Mouse (Mus musculus): ENCODE data around the gene Limk2. TPM values are rescaled to one million over a fixed set of nuclear protein-coding genes. Genes with fewer than 3 reads are reported as not detected.
A peak's percentile ranks its signal among the peaks of the same experiment; 100 is the strongest.

Limk2 gene
- total RNA-seq (2014; fragmentation: Nextera tagmentation), result 23.6 and 24.4 TPM in 2 replicates
- 15.8 and 24.5 TPM in 2 replicates for total RNA-seq (2017)

DNA sequence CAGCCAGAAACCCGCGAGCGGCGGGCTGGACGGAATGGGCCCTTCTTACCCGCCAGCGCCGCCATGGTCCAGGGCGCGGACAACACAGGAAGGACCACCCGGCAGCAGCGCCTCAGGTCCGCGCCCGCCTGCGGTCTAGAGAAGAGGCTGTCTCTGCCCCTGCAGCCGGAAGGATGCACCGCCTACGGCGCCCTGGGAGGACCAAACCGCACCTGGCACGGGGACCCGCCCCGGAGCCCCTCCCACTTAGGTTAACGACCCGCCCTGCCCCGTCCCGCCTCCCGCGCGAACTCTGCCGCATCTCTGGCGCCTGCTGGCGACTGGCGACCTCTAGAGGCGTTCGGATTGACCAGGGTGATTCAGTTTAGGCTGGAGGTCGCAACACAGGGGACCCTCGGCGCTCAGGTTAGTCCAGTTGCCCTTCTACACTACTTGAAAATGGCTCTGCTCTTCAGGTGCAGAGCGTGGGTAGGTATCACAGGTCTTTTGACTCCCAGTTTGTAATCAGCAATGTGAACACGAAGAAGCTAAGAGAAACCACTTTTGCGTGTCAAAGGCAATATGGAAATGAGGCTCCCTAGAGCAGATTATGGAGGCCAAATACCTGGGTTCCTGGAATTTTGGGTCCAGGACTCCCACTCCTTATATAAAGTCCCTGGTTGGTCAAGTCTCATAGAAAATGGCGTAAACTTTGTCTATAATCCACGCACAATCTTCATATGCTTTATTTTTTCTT, at the start of gene Limk2:
Limk2 (minus strand) TSS at position 193 of the 736 bp plus-strand sequence.
- peak; percentile 96 for ATAC-seq (replicated peaks; ENCODE audit: low FRiP score, low TSS enrichment, poor library complexity, severe bottlenecking)

DNA sequence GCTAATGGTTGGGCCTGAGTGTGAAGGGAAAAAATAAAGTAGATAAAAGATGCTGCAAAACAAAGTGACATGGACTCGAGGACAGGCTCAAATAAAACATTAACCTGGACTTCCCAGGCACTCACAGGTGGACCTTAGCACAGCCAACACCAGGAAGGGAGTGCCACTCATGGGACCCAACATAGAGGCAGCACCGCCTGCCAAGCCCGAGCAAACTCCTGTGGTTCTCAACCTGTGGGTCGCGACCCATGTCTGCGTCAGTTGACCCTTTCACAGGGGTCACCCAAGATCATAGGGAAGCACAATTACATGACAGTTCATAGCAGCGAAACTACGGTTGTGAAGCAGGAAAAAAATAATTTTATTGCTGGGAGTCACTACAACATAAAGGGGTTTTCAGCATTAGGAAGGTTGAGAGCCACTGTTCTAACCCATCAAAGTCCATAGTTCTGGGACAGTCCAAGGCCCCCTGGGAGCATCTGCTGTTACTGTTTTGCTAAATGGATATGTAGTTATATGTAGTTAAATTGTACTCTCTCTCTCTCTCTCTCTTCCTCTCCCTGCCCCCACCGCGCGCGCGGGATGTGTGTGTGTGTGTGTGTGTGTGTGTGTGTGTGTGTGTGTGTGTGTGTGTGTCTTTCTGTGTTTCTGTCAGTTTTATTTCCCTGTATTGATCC, 49.6 kb upstream of the Limk2 start:
- no peak for ATAC-seq (replicated peaks; ENCODE audit: low FRiP score, low TSS enrichment, poor library complexity, severe bottlenecking)

DNA sequence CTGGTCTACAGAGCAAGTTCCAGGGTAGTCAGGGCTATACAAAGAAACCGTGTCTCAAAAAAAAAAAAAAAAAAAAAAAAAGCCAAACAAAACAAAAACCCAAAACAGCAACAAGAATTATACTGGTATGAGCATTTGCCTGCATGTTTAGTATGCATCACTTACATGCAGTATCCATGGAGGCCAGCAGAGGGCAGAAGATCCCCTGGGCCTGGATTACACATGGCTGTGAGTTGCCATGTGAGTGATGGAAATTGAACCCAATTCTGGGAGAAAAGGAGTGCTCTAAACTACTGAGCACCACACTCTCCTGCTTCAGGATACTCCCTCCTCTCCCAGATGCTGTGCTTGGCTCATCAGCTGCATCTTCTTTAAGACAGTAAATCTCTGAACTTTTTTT, 47.4 kb upstream of the Limk2 start:
- ATAC-seq (replicated peaks; ENCODE audit: low FRiP score, low TSS enrichment, poor library complexity, severe bottlenecking), result 0 out of 2 replicates have a peak, but pooled peaks have one; percentile 39

DNA sequence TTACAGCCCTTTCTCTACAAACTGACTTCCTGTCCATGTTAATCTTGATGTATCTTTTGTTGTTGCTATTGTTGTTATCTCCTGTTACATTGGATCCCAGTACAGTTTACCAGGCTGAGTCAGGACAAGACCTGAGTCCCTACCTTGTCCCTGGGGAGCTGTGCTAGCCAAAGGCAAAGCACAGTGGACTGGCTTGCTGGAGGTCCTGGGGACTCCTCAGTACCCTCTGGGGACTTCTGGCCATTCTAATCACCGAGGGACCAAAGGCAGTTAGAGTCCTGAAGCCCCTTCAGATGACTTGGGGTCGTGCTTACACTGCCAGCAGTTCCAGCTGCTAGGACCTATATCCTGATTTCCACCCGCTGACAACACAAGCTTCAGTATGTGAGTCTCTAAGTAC, 45.5 kb upstream of the Limk2 start:
- ATAC-seq (replicated peaks; ENCODE audit: low FRiP score, low TSS enrichment, poor library complexity, severe bottlenecking), result no peak

DNA sequence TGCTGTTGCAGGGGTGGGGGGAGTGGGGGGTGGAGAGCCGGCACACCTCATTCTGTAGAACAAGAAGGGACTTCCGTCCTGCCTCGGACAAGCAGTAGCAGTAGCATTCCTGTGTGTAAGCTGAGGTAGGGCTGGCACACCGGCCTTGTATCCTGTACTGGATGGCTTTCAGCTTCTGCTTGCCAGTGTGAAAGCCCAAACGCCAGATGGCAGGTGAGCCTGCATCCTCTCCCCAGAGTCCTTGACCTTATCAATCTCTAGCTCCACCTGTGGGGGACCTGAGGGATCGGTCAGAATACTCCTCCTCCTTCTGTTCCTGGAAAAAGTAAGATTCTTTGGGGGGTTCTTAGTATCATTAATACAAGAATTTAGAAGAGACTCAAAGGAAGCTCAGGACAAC, 44.5 kb upstream of the Limk2 start:
- ATAC-seq (replicated peaks; ENCODE audit: low FRiP score, low TSS enrichment, poor library complexity, severe bottlenecking), result no peak

DNA sequence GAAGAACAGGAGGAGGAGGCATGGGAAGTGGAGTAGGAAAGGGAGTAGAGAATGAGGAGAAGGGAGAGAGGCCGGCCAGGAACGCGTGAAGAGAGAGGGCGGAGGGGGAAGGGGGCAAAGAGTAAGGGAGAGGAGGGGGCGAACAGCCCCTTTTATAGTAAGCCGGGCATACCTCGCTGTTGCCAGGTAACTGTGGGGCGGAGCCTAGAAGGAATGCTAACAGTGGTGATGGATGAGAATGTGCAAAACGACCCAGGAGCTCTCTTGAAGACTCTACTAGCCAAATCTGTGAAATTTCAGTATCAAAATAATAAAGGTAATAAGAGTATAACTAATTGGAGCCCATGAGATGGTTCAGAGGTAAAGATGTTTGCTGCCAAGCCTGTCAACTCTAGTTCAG, 43.8 kb upstream of the Limk2 start:
- no peak for ATAC-seq (replicated peaks; ENCODE audit: low FRiP score, low TSS enrichment, poor library complexity, severe bottlenecking)

DNA sequence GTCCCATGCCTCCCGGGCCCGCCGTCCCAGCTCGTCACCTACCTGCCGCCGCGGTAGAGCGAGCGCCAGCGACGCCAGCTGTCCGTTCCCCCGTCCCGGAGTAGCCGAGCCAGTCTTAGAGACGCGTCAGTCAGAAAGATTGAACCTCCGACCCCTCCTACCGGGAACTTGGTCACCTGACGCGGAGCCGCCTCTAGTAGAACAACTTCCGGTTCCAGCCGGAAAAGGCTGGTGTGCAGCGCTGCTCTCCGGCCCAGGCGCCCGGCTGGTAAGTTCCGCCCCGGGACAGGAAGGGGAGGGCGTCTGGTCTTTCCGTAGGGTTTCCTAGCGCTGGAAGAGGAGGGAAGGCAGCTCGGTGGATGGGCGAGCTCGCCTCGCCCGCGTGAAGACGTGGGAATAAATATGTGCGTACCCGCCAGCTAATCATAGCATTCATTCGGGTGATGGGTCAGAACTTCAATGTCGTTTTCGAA, 43.2 kb upstream of the Limk2 start, which contains the start of gene Rnf185:
Rnf185 (minus strand) TSS at position 197 of the 473 bp plus-strand sequence.
- ATAC-seq (replicated peaks; ENCODE audit: low FRiP score, low TSS enrichment, poor library complexity, severe bottlenecking), result peak; percentile 97

DNA sequence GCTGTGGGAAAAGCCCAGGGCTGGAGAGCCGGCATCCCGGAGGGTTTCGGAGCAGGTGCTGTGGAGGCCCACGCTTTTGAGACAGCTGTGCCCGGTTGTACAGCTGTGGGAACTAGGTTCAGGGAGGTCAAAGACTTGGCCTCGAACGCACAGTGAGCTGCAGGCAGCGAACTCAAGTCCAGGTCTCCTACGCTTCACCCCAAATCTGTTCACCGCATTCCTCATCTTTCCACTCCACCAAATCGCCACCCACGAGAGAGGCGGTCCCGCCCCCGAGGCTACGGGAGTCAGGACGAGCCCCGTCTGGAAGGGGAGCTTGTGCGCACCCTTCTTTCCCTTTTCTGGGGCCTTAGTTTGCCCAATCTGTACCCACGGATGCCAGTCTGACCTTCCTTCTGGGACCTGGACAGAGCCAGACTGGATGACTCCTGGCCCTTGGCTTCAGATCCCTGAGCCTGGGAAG, 42.7 kb upstream of the Limk2 start:
- ATAC-seq (replicated peaks; ENCODE audit: low FRiP score, low TSS enrichment, poor library complexity, severe bottlenecking), result peak; percentile 39

DNA sequence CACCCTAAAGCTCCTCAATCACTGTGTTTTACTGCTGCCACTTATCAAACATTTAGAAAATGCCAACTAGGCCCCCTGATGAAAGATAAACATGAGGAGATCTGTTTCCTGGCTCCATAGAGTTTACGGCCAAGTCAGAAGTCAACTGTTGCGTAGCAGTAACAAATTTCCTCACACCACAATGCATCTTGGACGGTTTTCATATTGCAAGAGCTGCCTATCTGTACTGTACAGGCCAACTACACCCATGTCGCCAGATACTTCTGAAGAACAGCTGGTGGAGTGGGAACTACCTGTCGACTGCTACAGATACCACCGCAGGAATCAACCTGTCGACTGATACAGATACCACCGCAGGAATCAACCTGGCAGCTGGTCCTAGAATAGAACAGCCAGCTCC, 35.9 kb upstream of the Limk2 start:
- peak; percentile 92 for ATAC-seq (replicated peaks; ENCODE audit: low FRiP score, low TSS enrichment, poor library complexity, severe bottlenecking)

DNA sequence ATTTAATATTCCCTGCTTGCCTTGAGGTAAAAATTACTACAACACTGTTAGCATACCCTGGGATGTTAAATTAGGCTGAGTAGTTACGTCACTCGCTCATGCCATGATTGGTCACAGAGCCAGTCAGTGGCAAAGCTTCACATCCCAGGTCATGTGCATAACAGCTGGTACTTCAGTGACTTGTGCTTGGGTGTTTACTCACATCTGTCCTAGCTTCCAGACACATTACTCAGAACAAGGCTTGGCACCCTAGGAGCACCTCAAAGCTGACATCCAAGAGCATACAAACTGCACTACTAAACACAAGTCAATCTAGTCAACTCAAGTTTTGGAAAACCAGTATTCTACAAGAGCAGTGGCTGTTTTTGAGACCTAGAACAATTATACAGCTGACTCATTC, 34.1 kb upstream of the Limk2 start:
- ATAC-seq (replicated peaks; ENCODE audit: low FRiP score, low TSS enrichment, poor library complexity, severe bottlenecking), result no peak

DNA sequence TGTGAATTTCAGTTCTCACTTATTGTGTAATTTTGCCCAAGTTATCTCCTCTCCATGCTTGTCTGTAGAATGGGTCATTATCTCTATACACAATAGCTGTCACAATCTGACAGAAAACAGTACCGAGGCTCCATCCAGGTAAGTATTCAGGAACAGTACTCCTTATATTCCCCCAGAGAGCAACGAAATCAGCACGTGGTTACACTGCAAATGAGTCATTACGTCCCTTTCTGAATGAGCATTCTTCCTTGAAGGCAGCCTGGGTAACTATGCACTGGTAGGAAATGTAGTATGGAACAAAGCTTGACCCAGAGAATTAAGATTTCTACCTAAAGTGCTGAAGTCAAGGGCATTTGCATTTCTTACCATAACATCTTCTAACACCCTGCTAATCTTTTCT, 33.7 kb upstream of the Limk2 start:
- ATAC-seq (replicated peaks; ENCODE audit: low FRiP score, low TSS enrichment, poor library complexity, severe bottlenecking), result no peak

DNA sequence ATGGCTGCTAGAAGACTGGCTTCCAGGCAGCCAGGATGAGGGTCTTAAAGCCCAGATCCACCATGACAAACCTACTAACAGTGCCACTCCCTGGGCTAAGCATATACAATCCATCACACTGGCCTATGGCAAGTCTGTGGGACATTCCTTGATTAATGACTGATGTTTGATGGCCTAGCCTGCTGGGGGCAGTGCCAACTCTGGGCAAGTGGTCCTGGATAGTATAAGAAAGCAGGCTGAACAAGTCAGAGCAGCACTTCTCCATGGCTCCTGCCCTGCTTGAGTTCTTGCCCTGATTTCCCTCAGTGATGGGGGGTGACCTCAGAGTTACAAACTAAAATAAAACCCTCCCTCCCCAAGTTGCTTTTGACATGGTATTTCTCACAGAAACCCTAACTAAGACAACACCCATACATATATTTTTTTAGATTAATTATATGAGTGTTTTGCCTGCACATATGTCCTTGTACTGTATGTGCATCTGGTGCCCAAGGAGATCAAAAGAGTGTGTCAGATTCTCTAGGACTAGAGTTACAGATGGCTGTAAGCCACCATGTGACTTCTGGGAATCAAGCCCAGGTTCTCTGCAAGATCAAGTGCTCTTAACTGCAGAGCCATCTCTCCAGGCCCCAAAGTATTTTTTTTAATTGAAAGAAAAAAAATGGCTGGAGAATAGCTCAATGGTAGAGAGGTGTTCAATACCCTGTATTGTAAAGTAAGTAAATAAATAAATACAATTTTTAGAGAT, 32.9 kb upstream of the Limk2 start:
- no peak for ATAC-seq (replicated peaks; ENCODE audit: low FRiP score, low TSS enrichment, poor library complexity, severe bottlenecking)

DNA sequence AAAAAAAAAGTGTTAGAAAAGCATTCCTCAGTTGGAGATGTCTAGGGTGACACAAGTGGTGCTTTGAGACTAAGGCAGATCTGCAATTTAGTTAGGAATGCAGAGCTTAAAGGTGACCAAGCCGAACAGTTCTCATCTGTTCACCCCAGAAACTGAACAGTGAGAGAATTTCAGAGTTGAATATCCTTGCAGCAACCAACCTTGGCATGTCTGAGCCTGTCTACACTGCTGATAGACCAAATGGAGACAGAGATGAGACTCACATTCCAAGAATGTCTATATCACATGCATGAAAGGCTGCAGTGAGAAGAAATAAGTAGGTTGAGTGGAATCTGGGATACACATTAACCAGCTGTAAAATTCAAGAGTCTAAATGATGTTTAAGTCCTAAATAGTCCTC, 28.6 kb upstream of the Limk2 start:
- no peak for ATAC-seq (replicated peaks; ENCODE audit: low FRiP score, low TSS enrichment, poor library complexity, severe bottlenecking)

DNA sequence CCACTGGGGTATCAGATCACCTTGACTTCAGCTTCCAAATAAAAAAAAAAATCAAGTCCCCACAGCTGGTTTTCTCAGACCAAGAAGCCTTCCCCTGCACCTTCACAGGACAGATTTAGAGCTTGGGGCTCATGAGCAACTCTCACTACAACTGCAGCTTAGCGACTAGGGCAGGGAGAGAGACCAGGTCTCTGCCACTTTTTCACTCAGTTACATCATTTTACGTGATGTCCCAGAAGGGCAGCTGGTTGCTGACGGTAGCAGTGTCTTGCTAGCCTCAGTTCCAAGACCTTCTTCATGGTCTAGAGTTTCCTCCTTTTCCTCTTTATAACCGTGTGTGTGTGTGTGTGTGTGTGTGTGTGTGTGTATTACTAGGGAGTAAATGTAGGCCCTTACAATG, 24.8 kb upstream of the Limk2 start:
- no peak for ATAC-seq (replicated peaks; ENCODE audit: low FRiP score, low TSS enrichment, poor library complexity, severe bottlenecking)

DNA sequence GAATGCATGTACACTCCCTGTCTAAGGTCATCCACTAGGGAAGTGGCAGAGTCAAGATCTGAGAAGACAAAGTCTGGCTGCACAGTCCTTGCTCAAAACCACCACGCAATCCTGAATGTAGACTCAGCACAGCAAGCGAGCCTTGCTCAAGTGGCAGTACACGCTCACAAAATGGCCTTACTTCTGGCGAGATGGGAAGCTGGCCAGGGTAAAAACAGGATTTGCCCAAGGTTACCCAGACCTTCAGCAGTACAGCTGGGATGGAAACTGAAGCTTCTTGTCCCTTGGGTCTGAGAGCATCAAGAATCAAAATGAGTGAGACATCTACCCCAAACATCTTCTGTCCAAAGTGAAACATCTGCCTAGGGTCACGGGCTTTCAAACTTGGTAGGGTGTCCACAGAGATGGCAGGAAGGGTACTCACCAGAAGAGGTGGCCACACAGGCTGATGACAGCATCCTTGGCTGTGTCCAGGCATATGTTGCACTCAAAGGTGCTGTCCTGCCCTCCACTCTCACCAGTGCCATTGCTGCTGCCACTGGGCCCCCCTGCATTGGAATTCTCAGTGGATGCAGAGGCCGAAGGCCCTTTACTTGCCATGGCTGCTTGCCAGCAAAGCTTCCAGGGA, 23.1 kb upstream of the Limk2 start:
- ATAC-seq (replicated peaks; ENCODE audit: low FRiP score, low TSS enrichment, poor library complexity, severe bottlenecking), result no peak

DNA sequence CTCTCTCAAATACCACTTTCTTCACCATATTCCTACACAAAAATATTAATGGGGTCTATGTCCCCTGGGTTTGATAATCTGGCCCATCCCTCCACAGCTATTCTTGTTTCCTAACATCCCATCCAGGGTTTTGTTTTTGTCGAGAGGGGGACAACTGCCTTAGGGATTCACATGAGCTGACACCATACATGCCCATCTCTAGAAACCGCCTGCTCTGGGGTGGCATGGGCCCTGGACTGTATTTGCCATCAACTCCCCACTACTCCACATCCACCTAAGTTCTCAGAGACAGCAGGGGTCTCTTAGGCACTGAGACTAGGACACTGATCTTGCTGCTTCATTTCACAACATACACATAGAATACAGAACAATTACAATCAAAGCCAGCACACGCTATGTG, 22.5 kb upstream of the Limk2 start:
- ATAC-seq (replicated peaks; ENCODE audit: low FRiP score, low TSS enrichment, poor library complexity, severe bottlenecking), result no peak

DNA sequence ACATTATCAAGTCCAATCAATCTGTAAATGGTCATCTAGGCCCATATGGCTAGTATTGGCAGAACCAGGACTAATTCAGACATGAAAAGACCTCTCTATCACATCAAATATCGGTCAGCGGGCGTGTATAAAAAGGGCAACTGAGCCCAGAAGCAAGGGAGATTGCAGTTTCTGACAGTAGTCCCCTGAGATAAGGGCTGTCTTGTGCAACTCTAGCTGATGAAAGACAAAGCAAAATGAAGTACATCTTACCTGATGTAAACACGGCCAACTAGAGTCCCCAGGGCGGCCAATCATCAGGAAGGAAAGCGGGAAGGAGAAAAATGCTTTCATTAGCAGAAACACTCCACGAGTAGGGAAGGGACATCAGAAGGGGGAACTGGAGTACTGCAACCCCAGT, 19.6 kb upstream of the Limk2 start:
- ATAC-seq (replicated peaks; ENCODE audit: low FRiP score, low TSS enrichment, poor library complexity, severe bottlenecking), result no peak

DNA sequence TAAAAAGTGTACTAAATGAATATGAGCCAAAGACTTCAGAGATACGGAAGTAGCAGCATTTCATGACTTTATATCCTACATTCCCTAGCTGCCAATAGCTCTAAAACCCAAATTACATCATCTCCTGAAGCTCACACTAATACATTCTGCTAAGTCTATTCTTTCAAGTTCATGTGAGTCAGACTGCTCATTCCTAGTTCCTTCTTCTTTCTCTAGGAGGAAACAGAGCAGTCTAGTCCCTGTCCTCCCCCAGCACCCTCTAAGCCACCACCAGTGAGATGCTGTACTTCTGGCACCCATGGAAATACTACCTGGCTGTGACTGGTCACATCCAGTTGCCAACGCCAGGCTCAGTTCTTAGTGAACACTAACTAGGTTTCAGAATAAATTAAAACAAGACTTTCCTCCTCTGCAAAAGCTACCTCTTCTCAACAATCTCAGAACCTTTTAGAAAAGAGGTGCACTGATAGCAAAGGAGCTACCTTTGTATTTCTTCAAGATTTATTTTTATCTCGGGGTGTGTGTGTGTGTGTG, 18.8 kb upstream of the Limk2 start:
- ATAC-seq (replicated peaks; ENCODE audit: low FRiP score, low TSS enrichment, poor library complexity, severe bottlenecking), result no peak

DNA sequence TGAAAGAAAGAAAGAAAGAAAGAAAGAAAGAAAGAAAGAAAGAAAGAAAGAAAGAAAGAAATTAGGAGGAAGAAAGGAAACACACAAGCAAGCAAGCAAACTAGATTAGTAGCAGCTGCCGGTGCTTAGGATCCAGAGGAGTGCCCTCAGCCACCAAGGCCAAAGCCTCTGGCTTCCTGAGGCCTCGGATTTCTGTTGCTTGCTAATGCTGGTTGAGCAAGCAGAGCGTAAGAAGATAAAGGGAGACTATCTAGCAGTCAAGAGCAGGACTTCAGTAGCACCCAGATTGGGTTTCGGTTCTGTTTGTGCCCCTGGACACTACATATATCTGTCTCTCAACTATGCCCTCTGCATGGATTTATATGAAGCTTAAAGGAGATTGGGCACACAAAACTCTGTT, 13.3 kb upstream of the Limk2 start:
- ATAC-seq (replicated peaks; ENCODE audit: low FRiP score, low TSS enrichment, poor library complexity, severe bottlenecking), result no peak

Measured in megakaryocyte-erythroid progenitor cell, adult 5-6 weeks (primary cell).